Mouse (Mus musculus) limb, embryonic 11.5 days (tissue): ENCODE data around the gene Hivep3. TPM values are rescaled to one million over a fixed set of nuclear protein-coding genes. Genes with fewer than 3 reads are reported as not detected.

Source experiments
- ATAC-seq: fragments of 200-750 bp; cut with Nextera tagmentation; 2 replicates; pipeline ENCODE4 v1.8.0; 2017; ENCODE audit warnings: low read depth; ENCODE audit not compliant: insufficient number of reproducible peaks, low FRiP score, low TSS enrichment
- DNase-seq: peaks from one replicate; pipeline ENCODE4 v3.0.0-alpha.2; 2015; ENCODE audit warnings: low spot score
- H3K27ac ChIP-seq: fragments of 300-500 bp; sonication (generic); replicated peaks from 2 replicates; pipeline ENCODE4 v1.5.1; 2014; ENCODE audit warnings: low read depth, mild to moderate bottlenecking, low read length
- H3K27me3 ChIP-seq: fragments of 300-500 bp; sonication (generic); 2 replicates; pipeline ENCODE4 v1.6.1; 2014; ENCODE audit warnings: mild to moderate bottlenecking, low read length, mixed read lengths; ENCODE audit not compliant: control insufficient read depth, insufficient read depth
- H3K36me3 ChIP-seq: fragments of 300-500 bp; sonication (generic); 2 replicates; pipeline ENCODE4 v1.6.1; 2014; ENCODE audit warnings: mild to moderate bottlenecking, low read length, moderate library complexity, mixed read lengths; ENCODE audit not compliant: control insufficient read depth, insufficient read depth
- H3K4me1 ChIP-seq: fragments of 300-500 bp; sonication (generic); 2 replicates; pipeline ENCODE4 v1.6.1; 2014; ENCODE audit warnings: low read length, mixed read lengths; ENCODE audit not compliant: control insufficient read depth, insufficient read depth
- H3K4me2 ChIP-seq: fragments of 300-500 bp; sonication (generic); 2 replicates; pipeline ENCODE4 v1.6.1; 2014; ENCODE audit warnings: low read depth, mild to moderate bottlenecking, moderate library complexity; ENCODE audit not compliant: severe bottlenecking
- H3K4me3 ChIP-seq: fragments of 300-500 bp; sonication (generic); 2 replicates; pipeline ENCODE4 v1.5.1; 2014; ENCODE audit warnings: low read depth, low read length
- H3K9ac ChIP-seq: fragments of 300-500 bp; sonication (generic); 2 replicates; pipeline ENCODE4 v1.6.1; 2014; ENCODE audit warnings: mild to moderate bottlenecking, low read length
- H3K9me3 ChIP-seq: fragments of 300-500 bp; sonication (generic); 2 replicates; pipeline ENCODE4 v1.6.1; 2016; ENCODE audit warnings: low read length; ENCODE audit not compliant: control insufficient read depth
- WGBS: fragments of 180-500 bp; shearing (Covaris S2); extraction: QIAGEN DNeasy Blood & Tissue Kit; methylation state at CpG from one replicate; pipeline ENCODE4 v1.1.7; 2014; 5-methylcytosine and 5-hydroxymethylcytosine counted together
- polyA plus RNA-seq: library from polyadenylated mRNA; unstranded; fragments of >200 nt; fragmentation: Nextera tagmentation; extraction: Ambion mirVana; gene quantifications from 2 replicates; pipeline ENCODE4 v1.2.1, GENCODE M21; 2014

Hivep3 gene
- polyA plus RNA-seq, 1 experiment from 2014 or later, result 0.55 TPM

- H3K9ac ChIP-seq, result no peak overlapping the region
- H3K4me2 ChIP-seq, result no peak overlapping the region
- H3K27ac ChIP-seq, result no peak overlapping the region
- 71% methylated on average over 4 of the region's 4 CpGs for WGBS
- H3K27me3 ChIP-seq, result no peaks in the 10 kb centered on the region
- no peaks in the 10 kb centered on the region for H3K36me3 ChIP-seq
- H3K4me3 ChIP-seq, result no peak overlapping the region
- H3K9me3 ChIP-seq, result no peaks in the 10 kb centered on the region
- ATAC-seq, result no peak
- H3K4me1 ChIP-seq, result no peaks in the 10 kb centered on the region
- no peak for DNase-seq
Measured at GRCm38 (mm10) chr4:119859454-119859853, 125.9 kb downstream of the Hivep3 start.

GRCm38 (mm10) chr4:119861001-119861400, 127.4 kb downstream of the Hivep3 start:
- ATAC-seq (no peak), DNase-seq (no peak)
- no peaks in the 10 kb centered on the region for H3K4me1 ChIP-seq
- no peak overlapping the region for H3K4me2 ChIP-seq
- WGBS, result 75% methylated on average over 4 of the region's 4 CpGs
- no peaks in the 10 kb centered on the region for H3K9me3 ChIP-seq
- no peaks in the 10 kb centered on the region for H3K36me3 ChIP-seq
- H3K27ac ChIP-seq, result no peak overlapping the region
- no peak overlapping the region for H3K4me3 ChIP-seq
- H3K27me3 ChIP-seq, result no peaks in the 10 kb centered on the region
- H3K9ac ChIP-seq, result no peak overlapping the region

GRCm38 (mm10) chr4:119865827-119866455, 132.4 kb downstream of the Hivep3 start:
- WGBS, result 79% methylated on average over 3 of the region's 3 CpGs
- no peaks in the 10 kb centered on the region for H3K9me3 ChIP-seq
- no peaks in the 10 kb centered on the region for H3K4me1 ChIP-seq
- no peak overlapping the region for H3K4me2 ChIP-seq
- H3K36me3 ChIP-seq, result no peaks in the 10 kb centered on the region
- ATAC-seq (no peak), DNase-seq (no peak)
- no peak overlapping the region for H3K27ac ChIP-seq
- no peak overlapping the region for H3K4me3 ChIP-seq
- H3K9ac ChIP-seq, result no peak overlapping the region
- no peaks in the 10 kb centered on the region for H3K27me3 ChIP-seq

- ATAC-seq, result no peak
- 93% methylated on average over 3 of the region's 3 CpGs for WGBS
Measured at GRCm38 (mm10) chr4:119867132-119867531, 133.5 kb downstream of the Hivep3 start.

GRCm38 (mm10) chr4:119870411-119870810, 136.8 kb downstream of the Hivep3 start:
- H3K27ac ChIP-seq, result no peak overlapping the region
- no peaks in the 10 kb centered on the region for H3K9me3 ChIP-seq
- no peaks in the 10 kb centered on the region for H3K4me1 ChIP-seq
- no peak overlapping the region for H3K9ac ChIP-seq
- no peak overlapping the region for H3K4me2 ChIP-seq
- ATAC-seq, result no peak
- no peaks in the 10 kb centered on the region for H3K36me3 ChIP-seq
- no peak overlapping the region for H3K4me3 ChIP-seq
- 86% methylated on average over 6 of the region's 6 CpGs for WGBS
- no peaks in the 10 kb centered on the region for H3K27me3 ChIP-seq
- no peak for DNase-seq

More at GRCm38 (mm10) chr4:119867132-119867531, 133.5 kb downstream of the Hivep3 start:
- DNase-seq, result no peak
- Histone ChIP-seq H3K4me2 (no peak overlapping the region), H3K4me1 (no peaks in the 10 kb centered on the region), H3K36me3 (no peaks in the 10 kb centered on the region), H3K9ac (no peak overlapping the region), H3K27me3 (no peaks in the 10 kb centered on the region), H3K9me3 (no peaks in the 10 kb centered on the region), H3K4me3 (no peak overlapping the region), H3K27ac (no peak overlapping the region)

GRCm38 (mm10) chr4:119871441-119871840, 137.9 kb downstream of the Hivep3 start:
- H3K9ac ChIP-seq, result no peak overlapping the region
- H3K4me1 ChIP-seq, result no peaks in the 10 kb centered on the region
- ATAC-seq, result no peak
- no peak for DNase-seq
- H3K36me3 ChIP-seq, result no peaks in the 10 kb centered on the region
- H3K4me3 ChIP-seq, result no peak overlapping the region
- WGBS, result 99% methylated on average over 2 of the region's 2 CpGs
- H3K9me3 ChIP-seq, result no peaks in the 10 kb centered on the region
- no peaks in the 10 kb centered on the region for H3K27me3 ChIP-seq
- H3K4me2 ChIP-seq, result no peak overlapping the region
- H3K27ac ChIP-seq, result no peak overlapping the region

- ATAC-seq, result no peak
- no peak overlapping the region for H3K9ac ChIP-seq
- H3K36me3 ChIP-seq, result no peaks in the 10 kb centered on the region
- no peaks in the 10 kb centered on the region for H3K9me3 ChIP-seq
- no peaks in the 10 kb centered on the region for H3K27me3 ChIP-seq
- H3K4me2 ChIP-seq, result no peak overlapping the region
- no peak for DNase-seq
- H3K4me3 ChIP-seq, result no peak overlapping the region
- whole genome bisulfite sequencing, result 90% methylated on average over 10 of the region's 10 CpGs
- H3K4me1 ChIP-seq, result no peaks in the 10 kb centered on the region
- H3K27ac ChIP-seq, result no peak overlapping the region
Measured at GRCm38 (mm10) chr4:119871861-119872582, 138.4 kb downstream of the Hivep3 start.

- no peak overlapping the region for H3K9ac ChIP-seq
- H3K36me3 ChIP-seq, result no peaks in the 10 kb centered on the region
- H3K4me3 ChIP-seq, result no peak overlapping the region
- no peak overlapping the region for H3K4me2 ChIP-seq
- DNase-seq (no peak), ATAC-seq (no peak)
- no peaks in the 10 kb centered on the region for H3K27me3 ChIP-seq
- no peak overlapping the region for H3K27ac ChIP-seq
- H3K9me3 ChIP-seq, result no peaks in the 10 kb centered on the region
- no peaks in the 10 kb centered on the region for H3K4me1 ChIP-seq
- 78% methylated on average over 6 of the region's 6 CpGs for WGBS
Measured at GRCm38 (mm10) chr4:119873935-119874334, 140.4 kb downstream of the Hivep3 start.
